Mouse (Mus musculus): Measurements from ENCODE around the gene Hnrnph2.

Gene Hnrnph2

DNA sequence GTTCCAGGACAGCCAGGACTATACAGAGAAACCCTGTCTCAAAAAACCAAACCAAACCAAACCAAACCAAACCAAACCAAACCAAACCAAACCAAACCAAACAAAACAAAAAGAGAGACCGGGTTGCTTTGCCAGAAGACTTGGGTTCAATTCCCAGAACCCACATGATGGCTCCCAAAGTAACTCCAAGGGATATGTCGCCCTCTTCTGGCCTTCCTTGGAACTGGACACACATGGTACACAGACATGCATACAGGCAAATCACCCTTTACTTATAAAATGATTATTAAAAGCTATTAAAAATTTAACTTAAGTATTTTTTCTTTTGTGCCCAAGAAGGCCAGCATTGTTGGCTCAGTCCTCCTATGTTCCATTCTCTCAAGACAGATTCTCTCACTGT, 13.3 kb downstream of the Hnrnph2 start:
- DNase-seq (ENCODE audit: low read depth, low spot score) = no peak

DNA sequence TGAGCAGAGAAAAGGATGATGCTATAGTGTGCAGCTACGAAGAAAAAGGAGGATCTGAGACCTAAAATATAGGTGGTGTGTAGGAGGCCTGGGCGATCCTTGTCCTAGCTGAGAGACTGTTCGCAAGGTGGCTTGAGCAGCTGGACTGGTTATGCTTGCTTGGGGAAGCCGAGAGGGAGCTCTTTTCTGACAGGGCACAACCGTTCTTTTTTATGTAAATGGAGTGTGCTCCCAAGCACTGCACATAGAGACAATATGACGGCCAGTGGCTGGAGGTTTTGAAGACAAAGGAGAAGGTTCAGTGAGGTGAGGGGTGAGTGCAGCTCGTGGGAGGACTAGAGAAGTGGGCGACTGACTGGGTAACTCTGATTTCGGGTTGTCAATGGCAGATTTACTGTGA, 18.7 kb downstream of the Hnrnph2 start:
- no peak for DNase-seq (ENCODE audit: low read depth, low spot score)

DNA sequence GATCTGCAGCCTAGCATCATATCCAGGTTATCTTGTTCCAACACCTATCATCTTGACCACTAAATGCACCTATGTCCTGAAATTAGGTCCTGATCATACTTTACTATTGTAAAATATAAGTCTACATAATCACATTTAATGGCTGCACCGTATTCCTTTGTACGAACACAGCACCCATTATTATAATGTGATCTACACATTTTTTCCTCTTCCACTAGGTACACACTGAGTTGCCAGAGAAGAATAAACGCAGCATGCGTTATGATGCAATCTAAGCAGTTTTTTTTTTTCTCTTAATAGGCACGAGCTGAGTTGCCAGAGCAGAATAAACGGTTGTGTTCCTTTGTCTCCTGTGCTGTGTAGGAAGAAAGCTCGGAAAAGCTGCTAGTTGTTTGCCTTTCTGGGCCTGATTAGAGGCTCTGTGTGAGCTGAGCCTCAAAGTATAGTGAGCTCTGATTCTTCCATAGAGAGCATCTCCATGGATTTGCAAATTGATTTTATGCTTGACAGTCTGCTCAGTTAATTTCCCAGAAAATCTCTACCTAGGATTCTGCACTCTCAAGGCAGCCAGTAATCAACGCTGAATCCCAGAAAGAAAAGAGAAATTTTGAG, 19.4 kb downstream of the Hnrnph2 start:
- peak; percentile 32 for DNase-seq (ENCODE audit: low read depth, low spot score)

GRCm38 (mm10) chrX:134621685-134622084, 20.7 kb downstream of the Hnrnph2 start:
- DNase-seq (ENCODE audit: low read depth, low spot score) = no peak

DNA sequence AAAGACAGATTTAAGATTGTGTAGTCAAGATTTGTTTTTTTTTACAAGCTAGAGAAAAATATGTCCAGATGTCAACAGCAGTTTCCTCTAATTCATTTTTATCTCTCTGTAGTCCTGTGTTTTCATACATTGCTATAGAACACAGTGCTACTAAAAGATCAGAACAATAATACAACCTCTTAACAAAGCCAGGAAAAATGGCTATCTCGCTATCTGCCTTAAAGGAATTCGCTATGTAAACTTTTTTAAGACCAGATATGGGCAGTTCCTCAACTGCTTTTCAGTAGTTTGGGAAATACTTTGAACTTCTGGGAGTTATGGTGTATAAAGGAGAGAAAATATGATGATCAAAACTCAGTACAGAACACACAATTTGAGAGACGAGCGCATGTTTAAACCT, 22.4 kb downstream of the Hnrnph2 start:
- DNase-seq (ENCODE audit: low read depth, low spot score) = no peak

DNA sequence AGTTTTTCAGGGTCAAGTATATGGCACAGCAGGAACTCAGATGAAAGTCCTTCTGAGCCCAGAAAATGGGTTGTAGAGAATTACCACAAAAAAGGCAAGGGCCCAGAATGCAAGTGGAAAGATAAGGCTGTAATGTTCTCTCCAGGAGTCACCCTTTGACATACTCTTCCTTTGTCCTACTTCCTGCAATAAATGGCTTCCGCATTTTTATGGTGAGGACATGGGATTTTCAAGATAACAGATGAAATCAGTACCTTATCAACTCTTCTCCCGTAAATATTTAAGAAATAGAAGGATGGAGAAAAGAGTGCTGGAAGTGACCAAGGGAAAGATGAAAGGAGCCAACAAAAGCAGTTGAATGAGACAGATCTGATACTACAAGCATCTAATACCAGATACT, 27.2 kb downstream of the Hnrnph2 start:
- DNase-seq (ENCODE audit: low read depth, low spot score) = no peak

DNA sequence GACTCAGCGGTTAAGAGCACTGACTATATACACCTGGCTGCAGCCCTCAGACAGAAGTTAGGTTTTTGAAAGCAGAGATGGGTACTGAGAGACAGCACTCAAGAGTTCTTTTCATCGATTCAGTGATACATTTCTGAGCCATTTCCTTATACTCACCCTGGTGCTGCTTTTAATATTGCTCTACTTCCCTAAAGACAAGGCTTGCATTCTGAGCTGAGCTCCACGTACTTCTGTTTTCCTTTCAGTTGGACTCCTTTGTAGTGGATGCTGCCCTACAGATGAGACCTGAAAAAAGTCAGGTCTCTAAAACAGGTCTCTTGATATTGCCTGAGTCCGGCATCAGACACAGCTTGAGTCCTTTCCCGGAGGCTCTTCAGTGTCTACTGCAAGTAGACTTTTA, 31.7 kb downstream of the Hnrnph2 start:
- DNase-seq (ENCODE audit: low read depth, low spot score) = no peak

DNA sequence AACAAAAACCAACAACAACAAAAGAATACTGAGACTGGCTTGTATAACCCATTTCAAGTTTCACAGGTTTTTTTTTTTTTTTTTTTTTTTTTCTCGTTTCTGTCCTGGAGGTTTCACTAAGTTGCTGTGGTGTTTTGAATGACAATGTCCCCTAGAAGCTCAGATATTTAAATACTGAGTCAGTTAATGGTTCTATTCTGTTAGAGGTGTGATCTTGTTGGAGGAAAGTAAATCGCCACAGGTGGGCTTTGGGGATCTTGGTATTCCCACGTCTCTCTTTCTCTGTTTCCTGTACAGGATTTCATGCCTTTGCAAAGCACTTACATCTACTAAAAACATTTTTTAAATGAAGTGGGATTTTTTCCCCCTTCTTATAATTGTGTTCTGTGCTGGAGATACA, 34.1 kb downstream of the Hnrnph2 start:
- no peak for DNase-seq (ENCODE audit: low read depth, low spot score)

DNA sequence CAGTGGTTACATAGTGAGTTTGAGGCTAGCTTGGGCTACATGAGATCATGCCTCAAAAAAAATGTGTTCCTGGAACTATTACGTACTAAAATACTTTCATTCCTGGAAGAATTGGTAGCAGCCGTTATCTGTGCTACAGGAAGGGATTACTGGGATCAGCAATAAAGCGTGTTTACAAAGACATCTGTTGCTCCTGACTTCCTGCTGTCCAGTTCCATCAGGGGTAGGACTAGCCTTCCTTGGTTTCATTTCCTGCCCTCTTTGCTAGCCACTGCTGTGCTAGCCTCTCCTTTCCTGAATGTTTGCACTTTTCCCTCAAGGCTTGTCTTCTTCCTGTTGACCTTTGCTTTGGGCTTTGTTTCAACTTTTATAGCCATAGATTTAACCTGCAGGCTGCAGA, 34.9 kb downstream of the Hnrnph2 start:
- DNase-seq (ENCODE audit: low read depth, low spot score) = no peak

DNA sequence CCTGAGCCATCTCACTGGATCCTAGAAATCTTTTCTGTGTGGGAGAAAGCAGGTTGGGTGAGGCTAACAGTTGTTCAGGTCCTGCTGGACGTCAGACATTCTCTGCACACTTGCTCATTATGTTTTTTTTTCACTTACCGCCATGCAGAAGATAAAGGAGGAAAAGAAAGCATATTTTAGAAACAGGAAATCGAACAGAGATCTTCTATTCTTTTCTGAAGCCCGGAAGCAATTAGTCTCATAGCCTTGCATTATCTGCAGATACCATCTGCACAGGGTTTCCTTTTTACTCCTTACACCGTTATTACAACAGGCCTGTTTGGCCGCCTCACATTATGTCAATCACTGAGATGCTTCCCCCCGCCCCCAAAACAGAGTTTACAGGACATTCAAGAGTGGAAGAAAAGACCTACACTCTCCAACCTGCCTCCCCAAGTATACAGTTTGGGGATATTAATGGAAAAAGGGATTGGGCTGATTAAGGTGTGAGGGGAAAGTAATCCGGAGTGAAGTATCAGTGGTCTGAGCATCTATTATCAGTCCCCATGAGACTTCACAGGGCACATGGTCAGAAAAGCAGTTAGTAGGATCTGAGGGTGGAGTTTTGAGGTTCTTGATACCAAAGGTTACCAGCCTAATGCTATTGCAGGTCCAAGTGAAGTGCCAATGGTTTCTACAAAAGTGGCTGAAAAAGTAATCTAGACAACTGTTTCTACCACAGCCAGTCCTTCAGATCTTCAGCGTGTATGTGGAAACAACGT, 40.2 kb downstream of the Hnrnph2 start:
- no peak for DNase-seq (ENCODE audit: low read depth, low spot score)

DNA sequence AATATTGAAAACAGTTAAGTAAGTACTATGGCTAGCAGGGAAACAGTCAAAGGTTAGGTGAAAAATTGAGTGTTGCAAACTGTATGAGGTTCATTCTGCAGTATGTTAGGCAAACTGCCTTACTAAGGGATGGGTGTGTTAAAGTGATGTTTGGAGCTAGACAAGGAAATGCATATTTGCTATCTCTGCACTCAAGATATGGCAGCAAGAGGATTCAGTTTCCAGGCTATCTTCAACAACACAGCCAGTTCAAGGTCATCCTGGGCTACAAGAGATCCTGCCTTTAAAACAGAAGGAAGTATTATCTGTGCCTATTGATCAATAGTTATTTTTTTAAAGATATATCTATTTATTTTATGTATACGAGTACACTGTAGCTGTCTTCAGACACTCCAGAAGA, 45.4 kb downstream of the Hnrnph2 start:
- no peak for DNase-seq (ENCODE audit: low read depth, low spot score)

DNA sequence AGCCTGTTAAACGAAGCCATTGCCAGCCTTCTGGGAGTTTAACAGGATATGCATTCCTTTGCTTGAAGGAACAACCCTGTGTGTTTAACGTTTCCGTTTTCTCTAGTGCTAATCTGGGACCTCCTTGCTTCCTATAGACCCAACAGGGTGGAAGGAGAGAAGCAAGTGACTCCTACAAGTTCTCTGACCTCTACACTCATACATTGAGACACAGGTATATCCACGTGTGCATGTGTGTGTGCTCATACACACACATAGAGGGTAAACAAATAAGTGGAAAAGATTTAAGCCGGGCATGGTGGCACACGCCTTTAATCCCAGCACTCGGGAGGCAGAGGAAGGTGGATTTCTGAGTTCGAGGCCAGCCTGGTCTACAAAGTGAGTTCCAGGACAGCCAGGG, 46.4 kb downstream of the Hnrnph2 start:
- DNase-seq (ENCODE audit: low read depth, low spot score) = no peak

- peak; percentile 90 for DNase-seq (ENCODE audit: low read depth, low spot score)
These were observed 47.2 kb downstream of the Hnrnph2 start for GRCm38 (mm10) chrX:134648031-134648692.

- DNase-seq (ENCODE audit: low read depth, low spot score) = no peak
These were observed 51.1 kb downstream of the Hnrnph2 start for GRCm38 (mm10) chrX:134652061-134652460.

All from brain, adult 2 months (tissue).